In genomic region chr2:139874173-139874572, GRCm38 (mm10) we compare ENCODE assay signal across 24 mouse cellular contexts.
A peak's percentile ranks its signal among the peaks of the same experiment; 100 is the strongest.
DNase-seq lines count a peak whose midpoint lies in the region; ATAC-seq and TF ChIP-seq lines count a peak whose summit lies in the region.
"Had no signal": no experiment of that assay in that cellular context is flagged by ENCODE, and none has a peak within 500 bp of the region (broad histone marks: within the 10 kb centered on the region; RNA-seq: fewer than 3 reads in every experiment).

No protein-coding gene starts in this region.

- 0 out of 2 replicates have a peak, but pooled peaks have one; percentile 9 for ATAC-seq in kidney, embryonic 15.5 days (replicated peaks; ENCODE audit: low FRiP score)
- 0 out of 2 replicates have a peak, but pooled peaks have one; percentile 16 for ATAC-seq in midbrain, embryonic 12.5 days (ENCODE audit: low FRiP score, low read depth)
- ATAC-seq in midbrain, embryonic 13.5 days: no peak
- ATAC-seq: forebrain, embryonic 13.5 days; hindbrain, embryonic 16.5 days had no signal

- H3K9me3 ChIP-seq in kidney, embryonic 15.5 days (replicated peaks): no peaks in the 10 kb centered on the region
- H3K9me3 ChIP-seq in midbrain, embryonic 12.5 days: no peaks in the 10 kb centered on the region
- H3K9me3 ChIP-seq in midbrain, embryonic 13.5 days: no peaks in the 10 kb centered on the region
- H3K9me3 ChIP-seq: embryonic facial prominence, embryonic 15.5 days; forebrain, embryonic 13.5 days; G1E; heart, embryonic 13.5 days; hindbrain, embryonic 12.5 days had no signal

- H3K4me2 ChIP-seq in kidney, embryonic 15.5 days: no peak overlapping the region
- no peak overlapping the region for H3K4me2 ChIP-seq in midbrain, embryonic 12.5 days (replicated peaks)
- no peak overlapping the region for H3K4me2 ChIP-seq in midbrain, embryonic 13.5 days (replicated peaks)
- H3K4me2 ChIP-seq: embryonic facial prominence, embryonic 15.5 days; forebrain, embryonic 13.5 days; heart, embryonic 13.5 days; hindbrain, embryonic 12.5 days had no signal

- WGBS in kidney, embryonic 15.5 days: 76% methylated on average over 3 of the region's 3 CpGs
- 7% methylated on average over 3 of the region's 3 CpGs for WGBS in midbrain, embryonic 12.5 days
- WGBS in midbrain, embryonic 13.5 days: 11% methylated on average over 3 of the region's 3 CpGs
- WGBS in small intestine, adult 2 months: 31% methylated on average over 3 of the region's 3 CpGs

- H3K27ac ChIP-seq in kidney, embryonic 15.5 days: no peak overlapping the region
- no peak overlapping the region for H3K27ac ChIP-seq in midbrain, embryonic 12.5 days (replicated peaks)
- H3K27ac ChIP-seq in midbrain, embryonic 13.5 days: no peak overlapping the region
- peak overlapping the region; percentile 34; the same call in 1 of the 2 replicates for H3K27ac ChIP-seq in small intestine, adult 2 months (ENCODE audit: insufficient read depth, low read depth, low read length)
- H3K27ac ChIP-seq: embryonic facial prominence, embryonic 15.5 days; forebrain, embryonic 13.5 days; gastrocnemius, adult 2 months; heart, embryonic 13.5 days; hindbrain, embryonic 12.5 days had no signal

- H3K4me1 ChIP-seq in kidney, embryonic 15.5 days: no peaks in the 10 kb centered on the region
- peaks cover 6% of the 10 kb centered on the region for H3K4me1 ChIP-seq in midbrain, embryonic 12.5 days
- H3K4me1 ChIP-seq in midbrain, embryonic 13.5 days (replicated peaks): peaks cover 7% of the 10 kb centered on the region
- peaks cover 4% of the 10 kb centered on the region; the same call in 1 of the 2 replicates for H3K4me1 ChIP-seq in small intestine, adult 2 months (ENCODE audit: control insufficient read depth, insufficient read depth, insufficient read length, low read length)
- H3K4me1 ChIP-seq: heart, embryonic 13.5 days; hindbrain, embryonic 12.5 days had no signal

- no peaks in the 10 kb centered on the region for H3K36me3 ChIP-seq in kidney, embryonic 15.5 days
- H3K36me3 ChIP-seq in midbrain, embryonic 12.5 days: no peaks in the 10 kb centered on the region
- no peaks in the 10 kb centered on the region for H3K36me3 ChIP-seq in midbrain, embryonic 13.5 days
- H3K36me3 ChIP-seq in small intestine, adult 2 months (ENCODE audit: control insufficient read depth, insufficient read depth, low read length): no peaks in the 10 kb centered on the region; the same call in 1 of the 2 replicates
- H3K36me3 ChIP-seq: embryonic facial prominence, embryonic 15.5 days; heart, embryonic 13.5 days; hindbrain, embryonic 12.5 days had no signal

- no peaks in the 10 kb centered on the region for H3K27me3 ChIP-seq in kidney, embryonic 15.5 days
- H3K27me3 ChIP-seq in midbrain, embryonic 12.5 days: no peaks in the 10 kb centered on the region
- no peaks in the 10 kb centered on the region for H3K27me3 ChIP-seq in midbrain, embryonic 13.5 days
- no peaks in the 10 kb centered on the region for H3K27me3 ChIP-seq in small intestine, adult 2 months (ENCODE audit: control insufficient read depth, insufficient read depth, low read length)
- H3K27me3 ChIP-seq: CH12.LX; embryonic facial prominence, embryonic 15.5 days; forebrain, embryonic 13.5 days; heart, embryonic 13.5 days; hindbrain, embryonic 12.5 days had no signal

- no peak overlapping the region for H3K4me3 ChIP-seq in kidney, embryonic 15.5 days (replicated peaks)
- no peak overlapping the region for H3K4me3 ChIP-seq in midbrain, embryonic 12.5 days
- no peak overlapping the region for H3K4me3 ChIP-seq in midbrain, embryonic 13.5 days (replicated peaks)
- H3K4me3 ChIP-seq in small intestine, adult 2 months (ENCODE audit: low read depth, low read length): no peak overlapping the region
- H3K4me3 ChIP-seq: embryonic facial prominence, embryonic 15.5 days; erythroblast, embryonic 14.5 days; forebrain, embryonic 13.5 days; gastrocnemius, adult 2 months; heart, embryonic 13.5 days; hindbrain, embryonic 12.5 days had no signal

- no peak overlapping the region for H3K9ac ChIP-seq in kidney, embryonic 15.5 days
- no peak overlapping the region for H3K9ac ChIP-seq in midbrain, embryonic 12.5 days (replicated peaks)
- H3K9ac ChIP-seq in midbrain, embryonic 13.5 days (replicated peaks): no peak overlapping the region
- H3K9ac ChIP-seq: embryonic facial prominence, embryonic 15.5 days; forebrain, embryonic 13.5 days; heart, embryonic 13.5 days; hindbrain, embryonic 12.5 days had no signal

- no peak for TF ChIP-seq CTCF in brain, embryonic 14.5 days (IDR thresholded peaks at IDR 0.05; ENCODE audit: borderline replicate concordance, extremely low read depth, insufficient read depth, insufficient read length)
- TF ChIP-seq CTCF in small intestine, adult 2 months (IDR thresholded peaks at IDR 0.05; ENCODE audit: extremely low read depth, insufficient read length, insufficient replicate concordance, low read depth, low read length): no peak

- TF ChIP-seq POLR2A in brain, embryonic 14.5 days (IDR thresholded peaks at IDR 0.05; ENCODE audit: borderline replicate concordance, extremely low read depth, insufficient read depth, insufficient read length, poor library complexity, severe bottlenecking): no peak
- TF ChIP-seq POLR2A in small intestine, adult 2 months (IDR thresholded peaks at IDR 0.05; ENCODE audit: low read depth, low read length): no peak

- DNase-seq in kidney, adult 18-20 months: no peak
- DNase-seq in brain, embryonic 14.5 days (ENCODE audit: low read depth): peak; percentile 6
- no peak for DNase-seq in urinary bladder, postnatal 14 days (ENCODE audit: low spot score)
- DNase-seq: adrenal gland, adult 8-10 months; adrenal gland, postnatal 36 days; cerebellum, adult 11 months; cerebellum, adult 8-10 months; cerebellum, postnatal 14 days; embryo, embryonic 11 days; gastrocnemius, adult 2 months; gastrocnemius, postnatal 25 days; heart, postnatal 4 days had no signal
